Mouse (Mus musculus) common myeloid progenitor, adult 5-6 weeks (primary cell): ENCODE data around the gene Fxyd6. TPM values are rescaled to one million over a fixed set of nuclear protein-coding genes. Genes with fewer than 3 reads are reported as not detected.
A peak's percentile ranks its signal among the peaks of the same experiment; 100 is the strongest.

Source experiments
- ATAC-seq: replicated peaks from 2 replicates; pipeline ENCODE4 v1.8.0; 2016; ENCODE audit warnings: low read depth, mild to moderate bottlenecking, moderate TSS enrichment, inconsistent platforms; ENCODE audit not compliant: poor library complexity, severe bottlenecking
- total RNA-seq: library from RNA; stranded (forward); fragments of 200-1000, 187-1606 nt; gene quantifications from 2 replicates; pipeline ENCODE4 v1.2.3, GENCODE M21; 2017

The Fxyd6 gene
- total RNA-seq, result not detected in 2 replicates

DNA sequence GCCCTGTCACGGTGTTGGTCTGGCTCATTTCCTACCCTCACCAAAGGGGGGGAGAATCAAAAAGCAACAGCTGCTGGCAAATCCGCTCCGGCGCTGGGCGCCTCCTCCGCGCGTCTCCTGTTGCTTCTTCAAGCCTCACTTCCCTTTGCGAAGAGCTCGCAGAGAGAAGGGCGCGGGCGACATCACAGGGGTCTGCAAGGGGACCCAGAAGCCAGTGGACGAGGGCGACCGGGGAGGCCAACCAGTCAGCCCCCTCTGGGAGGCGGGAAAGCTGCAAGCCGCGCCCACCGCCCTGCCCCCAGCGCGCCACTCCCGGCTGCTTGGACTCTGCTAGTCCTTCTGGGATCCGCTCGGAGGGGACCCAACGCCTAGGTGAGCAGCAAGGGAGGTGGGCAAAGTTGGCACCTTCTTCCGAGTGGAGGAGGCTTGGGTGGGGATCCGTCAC, at the start of gene Fxyd6:
Gene Fxyd6, plus strand, starts transcription at position 69 of the 445 bp plus-strand sequence.
- 0 out of 2 replicates have a peak, but pooled peaks have one; percentile 29 for ATAC-seq

DNA sequence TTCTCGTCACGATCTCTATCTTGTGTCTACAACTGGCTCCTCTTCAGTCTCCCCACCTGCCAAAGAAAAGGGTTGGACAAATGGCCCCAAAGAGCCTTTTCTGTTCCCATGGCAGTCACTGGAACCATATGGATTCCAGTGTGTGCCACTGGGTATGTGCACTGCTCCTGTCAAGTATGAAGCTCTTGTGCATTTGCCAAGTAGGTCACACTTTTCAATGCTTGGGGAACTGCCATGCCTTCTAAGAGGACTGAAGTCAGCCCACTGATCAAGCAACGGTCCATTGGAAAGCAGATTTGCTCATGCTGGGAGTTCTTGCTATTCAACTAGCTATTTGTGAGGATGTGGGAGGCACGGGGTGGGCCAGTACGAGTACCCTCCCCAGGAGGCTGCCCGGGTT, 48.5 kb upstream of the Fxyd6 start:
- ATAC-seq, result no peak

DNA sequence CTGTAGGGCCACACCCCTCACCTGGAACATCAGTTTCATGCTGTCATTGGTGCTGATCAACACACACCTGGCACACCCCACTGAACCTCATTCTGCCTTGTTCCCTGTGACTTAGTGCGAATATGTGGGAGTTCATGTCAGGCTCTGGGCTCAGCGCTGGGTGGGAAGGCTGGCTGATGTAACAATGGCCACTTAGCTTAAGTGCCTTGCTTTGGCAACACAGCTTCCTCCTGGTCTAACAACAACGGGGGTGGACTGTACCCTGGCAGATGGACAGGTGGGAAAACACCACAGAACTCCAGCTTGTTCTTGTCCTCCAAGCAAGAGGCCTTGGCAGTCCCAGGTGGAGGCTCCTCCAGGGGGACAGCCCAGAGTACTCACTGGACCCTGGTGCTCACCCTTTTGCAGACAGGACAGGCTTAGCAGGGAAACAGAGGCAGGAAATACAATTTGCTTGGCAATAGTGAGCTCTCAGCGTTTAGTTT, 48.0 kb upstream of the Fxyd6 start:
- ATAC-seq, result no peak

DNA sequence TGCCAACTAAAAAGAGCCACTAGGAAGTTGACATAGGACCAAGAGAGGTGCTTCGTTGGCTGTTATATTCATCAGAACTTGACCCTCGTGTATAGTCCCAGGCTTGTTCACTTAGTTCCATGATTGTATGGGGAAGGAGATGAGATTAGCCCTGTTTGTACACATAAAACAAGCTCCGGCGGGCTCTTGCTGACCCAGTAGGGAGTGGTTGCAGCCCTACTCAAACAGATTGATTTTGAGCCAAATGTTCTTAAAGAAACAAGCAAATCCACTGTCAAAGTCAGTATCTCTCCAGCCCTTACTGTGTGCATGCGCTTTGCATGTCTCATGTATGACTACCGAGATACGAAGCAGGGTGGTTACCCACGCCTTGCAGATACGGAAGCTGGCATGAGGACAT, 43.6 kb upstream of the Fxyd6 start:
- no peak for ATAC-seq

DNA sequence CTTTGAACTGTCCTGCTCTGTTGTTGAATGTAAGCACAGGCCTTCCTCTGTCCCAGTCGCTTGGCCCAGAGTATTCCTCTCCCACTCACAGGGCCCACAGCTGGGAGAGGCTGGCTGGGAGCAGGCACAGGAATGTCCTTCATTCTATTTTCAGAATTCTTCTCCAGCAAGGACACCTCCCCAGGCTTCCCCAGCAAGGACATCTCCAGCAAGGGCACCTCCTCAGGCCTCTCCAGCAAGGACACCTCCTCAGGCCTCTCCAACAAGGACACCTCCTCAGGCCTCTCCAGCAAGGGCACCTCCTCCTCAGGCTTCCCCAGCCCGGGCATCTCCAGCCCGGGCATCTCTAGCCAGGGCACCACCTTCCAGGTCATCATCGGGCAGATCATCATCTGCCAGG, 41.7 kb upstream of the Fxyd6 start:
- no peak for ATAC-seq

DNA sequence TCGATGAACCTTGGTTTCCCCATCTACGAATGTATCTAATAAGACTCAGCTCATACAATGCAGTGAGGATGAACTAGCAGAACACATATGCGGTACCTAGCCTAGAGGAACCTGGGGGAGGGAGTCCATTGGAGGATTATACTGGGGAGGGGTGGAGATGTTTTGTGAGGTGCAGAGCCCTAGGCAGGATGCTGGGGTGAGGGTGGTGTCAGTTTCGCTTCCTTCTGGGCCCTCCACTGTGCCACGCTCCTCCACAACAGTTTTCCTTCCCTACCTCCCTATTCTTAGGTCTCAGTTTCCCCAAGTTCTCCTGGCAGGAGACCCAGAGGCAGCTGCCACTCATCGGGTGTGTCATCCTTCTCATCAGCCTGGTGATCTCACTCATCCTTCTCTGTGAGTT, 40.4 kb upstream of the Fxyd6 start:
- 0 out of 2 replicates have a peak, but pooled peaks have one; percentile 39 for ATAC-seq

DNA sequence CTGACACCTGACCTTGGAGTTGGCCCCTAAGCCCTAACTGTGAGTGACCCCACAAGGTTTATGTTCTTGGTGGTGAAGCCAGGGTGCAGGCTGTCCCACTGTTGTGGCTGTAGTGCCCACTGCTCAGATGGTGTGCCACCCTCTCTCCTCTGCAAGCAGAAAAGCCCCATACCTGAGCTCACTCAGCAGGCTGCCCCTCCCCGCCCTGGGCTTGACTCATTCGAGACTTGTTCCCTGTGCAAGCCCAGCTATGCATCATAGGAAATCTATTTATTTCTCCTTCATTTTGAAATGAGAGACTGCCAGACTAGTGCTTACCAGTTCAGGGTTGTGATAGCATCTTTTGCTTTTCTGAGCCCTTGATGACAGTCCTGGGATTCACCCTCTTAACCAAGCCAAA, 32.6 kb upstream of the Fxyd6 start:
- ATAC-seq, result no peak

DNA sequence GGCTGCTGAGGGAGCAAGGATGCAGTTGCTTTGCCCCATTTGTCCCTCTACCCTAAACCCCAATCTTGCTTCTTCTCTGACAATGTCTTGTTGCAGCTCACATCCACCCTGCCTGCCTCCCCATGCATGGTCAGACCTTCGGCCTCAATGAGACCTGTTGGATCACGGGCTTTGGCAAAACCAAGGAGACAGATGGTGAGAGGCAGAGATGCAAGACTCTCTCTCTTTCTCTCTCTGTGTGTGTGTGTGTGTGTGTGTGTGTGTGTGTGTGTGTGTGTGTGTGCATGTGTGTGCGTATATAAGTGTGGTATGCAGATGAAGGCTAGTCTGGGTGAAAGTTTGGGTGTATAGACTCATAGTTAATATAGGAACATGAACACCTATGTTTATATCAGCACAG, 26.9 kb upstream of the Fxyd6 start:
- ATAC-seq, result no peak

DNA sequence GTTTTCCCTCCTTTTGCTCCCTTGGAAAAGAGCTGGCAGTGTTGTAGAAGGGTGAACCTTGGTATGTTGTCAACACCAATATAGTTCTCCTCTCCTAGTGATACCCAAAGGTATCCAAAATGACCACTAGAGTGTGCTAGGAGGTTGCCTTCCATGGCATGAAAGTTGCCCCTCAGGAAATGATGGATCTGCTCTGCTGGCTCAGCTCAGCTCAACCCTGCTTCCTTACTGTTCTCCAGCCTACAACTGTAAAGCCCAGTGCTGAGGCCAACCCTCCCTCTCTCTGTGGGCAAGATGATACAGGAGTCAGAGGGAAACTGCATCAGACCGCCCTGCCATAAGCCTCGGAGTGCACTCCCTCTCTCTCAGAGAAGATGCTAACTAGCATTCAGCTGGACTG, 24.5 kb upstream of the Fxyd6 start:
- no peak; the same call in 1 of the 2 replicates for ATAC-seq

DNA sequence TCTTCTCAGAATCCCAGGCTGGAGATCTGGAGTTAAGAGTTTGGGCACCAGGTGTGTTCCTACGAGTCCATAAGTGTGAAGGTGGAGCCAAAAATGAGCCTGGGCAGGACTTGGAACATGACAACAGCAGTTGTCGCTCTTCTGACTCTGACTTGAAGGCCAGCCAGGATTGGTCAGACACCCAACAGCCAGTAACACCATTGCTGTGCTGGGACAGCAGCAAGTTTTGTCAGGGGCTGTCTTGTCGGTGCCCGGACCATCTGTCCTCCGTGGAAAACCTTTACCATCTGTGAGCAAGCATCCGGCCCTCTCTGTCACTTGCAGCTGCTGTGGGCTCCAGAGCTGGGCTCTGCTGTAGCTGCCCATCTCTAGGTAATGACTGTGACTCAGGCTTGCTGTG, 23.7 kb upstream of the Fxyd6 start:
- ATAC-seq, result no peak

DNA sequence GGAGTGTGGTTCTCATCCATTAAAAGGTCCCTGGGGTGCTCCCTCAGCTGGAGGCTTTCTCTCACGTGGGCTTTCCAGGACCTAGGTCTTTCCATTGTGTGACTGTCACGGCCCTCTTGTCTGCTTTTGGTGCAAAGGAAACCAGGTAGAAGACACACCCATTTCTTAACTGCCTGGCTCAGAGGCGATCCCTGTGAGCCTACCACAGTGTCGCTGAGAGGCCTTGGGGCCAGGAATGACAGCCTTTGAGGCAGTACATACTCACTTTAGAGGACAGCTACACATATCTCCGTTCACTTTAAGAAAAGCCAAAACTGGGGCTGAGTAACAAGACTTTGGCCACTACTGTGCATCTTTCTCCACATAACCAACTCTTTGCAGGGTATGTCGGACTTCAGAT, 21.4 kb upstream of the Fxyd6 start:
- ATAC-seq, result no peak

DNA sequence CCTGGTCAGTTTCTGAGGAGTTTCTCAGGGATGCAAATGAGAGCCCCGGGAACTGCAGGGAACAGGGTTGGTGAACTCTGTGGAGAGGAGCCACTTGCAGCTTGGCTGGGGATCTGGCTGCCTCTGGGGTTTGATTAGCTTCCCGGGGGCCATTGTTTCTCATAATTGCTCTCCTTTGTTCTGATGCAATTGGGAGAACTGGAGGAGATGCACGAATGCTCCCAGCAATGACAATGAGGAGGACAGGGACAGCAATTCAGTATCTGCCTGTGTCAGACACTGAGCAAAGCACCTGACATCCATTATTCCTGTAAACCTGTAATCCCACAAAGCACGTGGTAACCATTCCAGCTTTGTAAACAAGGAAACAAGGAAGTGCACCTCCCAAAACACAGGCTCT, 20.8 kb upstream of the Fxyd6 start:
- no peak for ATAC-seq

DNA sequence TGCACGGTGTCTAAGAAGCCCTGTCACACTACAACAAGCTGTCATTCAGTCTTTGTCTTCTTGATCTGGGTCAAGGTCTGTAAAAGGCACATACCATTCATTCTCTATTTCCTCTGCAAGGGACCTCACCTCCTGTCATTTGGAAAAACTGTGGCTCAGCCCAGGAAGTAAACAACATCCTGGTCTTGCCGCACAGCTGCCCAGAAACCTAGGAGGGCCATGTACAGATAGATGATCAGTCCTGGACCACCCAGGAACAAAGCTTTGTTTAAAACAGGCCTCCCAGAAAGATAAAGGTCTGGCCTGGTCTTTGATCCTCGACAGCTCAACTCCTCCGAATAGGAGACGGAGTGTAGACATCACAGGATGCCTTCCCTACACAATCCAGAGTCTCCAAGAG, 20.1 kb upstream of the Fxyd6 start:
- ATAC-seq, result no peak

DNA sequence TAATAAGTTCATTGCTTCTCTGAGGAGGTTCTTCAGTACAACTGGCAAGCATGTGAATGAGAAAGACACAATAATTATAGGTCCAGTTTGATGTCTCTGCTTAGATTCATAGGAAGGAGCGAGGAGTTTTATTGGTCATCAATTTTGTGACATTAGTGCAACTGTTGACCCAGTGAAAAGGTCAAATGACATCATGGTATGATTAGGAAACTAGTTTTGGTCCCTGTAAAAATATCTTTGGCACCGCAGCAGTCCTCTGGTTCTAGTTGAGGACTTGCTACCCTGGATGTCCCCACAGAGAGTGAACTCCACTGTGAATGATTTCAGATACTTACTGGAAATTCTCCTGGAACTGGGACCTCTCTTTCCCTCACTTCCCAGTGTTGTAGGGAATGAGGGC, 14.8 kb upstream of the Fxyd6 start:
- ATAC-seq, result no peak

DNA sequence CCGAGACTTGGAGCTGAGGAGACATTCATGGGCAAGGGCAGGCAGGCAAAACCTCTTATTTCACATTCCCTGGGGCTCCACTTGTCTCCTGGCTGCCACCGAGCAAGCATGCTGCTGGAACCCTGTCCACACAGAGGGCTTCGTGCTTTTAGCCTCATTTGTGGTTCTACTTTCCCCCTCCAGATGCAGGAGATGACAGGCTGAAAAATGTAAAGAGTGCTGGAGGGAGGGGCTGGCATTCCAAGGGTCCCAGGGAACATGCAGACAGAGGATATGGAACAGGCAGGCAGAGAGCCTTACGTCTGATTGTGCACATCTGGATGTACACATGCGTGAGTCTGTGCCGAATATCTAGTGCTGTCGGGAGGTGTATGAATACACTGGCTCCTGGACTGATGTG, 11.6 kb upstream of the Fxyd6 start:
- no peak for ATAC-seq

DNA sequence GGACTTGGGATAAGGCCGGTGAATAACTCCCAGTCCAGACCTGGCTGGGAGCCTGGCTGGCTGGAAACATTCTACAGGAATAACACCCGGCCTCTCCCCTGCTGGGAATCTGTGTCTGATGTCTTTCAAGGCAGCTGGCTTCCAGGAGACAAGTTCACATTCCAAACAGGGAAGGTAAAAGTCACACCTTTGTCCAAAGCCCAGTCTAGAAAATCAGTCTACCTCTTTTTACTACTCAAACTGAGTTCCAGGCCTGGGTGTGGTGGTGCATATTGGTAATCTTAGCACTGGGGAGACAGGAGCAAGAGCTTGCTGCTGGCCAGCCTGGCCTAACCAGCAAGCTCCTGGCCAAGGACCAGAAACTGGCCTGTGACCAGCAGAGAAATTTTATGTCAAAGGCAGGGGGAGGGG, 7.9 kb upstream of the Fxyd6 start:
- ATAC-seq, result no peak

DNA sequence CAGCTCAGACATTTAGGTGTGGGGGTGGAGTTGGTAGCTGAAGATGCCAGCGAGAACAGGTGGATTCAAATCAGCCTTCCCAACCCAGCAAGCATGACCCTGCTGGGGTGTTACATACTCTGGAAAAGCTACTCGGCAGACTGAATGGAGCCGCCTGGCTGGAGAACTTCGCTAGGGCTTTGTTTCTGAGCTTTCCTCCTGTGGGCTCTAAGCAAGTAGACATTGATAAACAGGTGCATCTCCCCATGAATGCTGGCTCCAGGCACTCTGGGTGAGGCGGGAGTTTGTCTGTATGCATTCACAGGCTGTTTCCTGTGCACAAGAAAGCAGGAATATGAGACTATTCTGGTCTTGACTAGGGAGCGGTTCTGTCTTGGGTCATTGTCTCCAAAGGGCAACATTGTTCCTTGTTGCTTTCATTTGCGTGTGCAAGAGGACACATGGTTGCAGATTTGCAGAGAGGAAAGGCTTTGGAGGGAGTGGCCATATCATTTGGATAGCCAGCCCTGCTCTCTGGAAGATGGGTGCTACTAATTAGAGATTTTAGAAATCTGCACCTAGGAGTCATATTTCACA, 6.3 kb upstream of the Fxyd6 start:
- ATAC-seq, result no peak

DNA sequence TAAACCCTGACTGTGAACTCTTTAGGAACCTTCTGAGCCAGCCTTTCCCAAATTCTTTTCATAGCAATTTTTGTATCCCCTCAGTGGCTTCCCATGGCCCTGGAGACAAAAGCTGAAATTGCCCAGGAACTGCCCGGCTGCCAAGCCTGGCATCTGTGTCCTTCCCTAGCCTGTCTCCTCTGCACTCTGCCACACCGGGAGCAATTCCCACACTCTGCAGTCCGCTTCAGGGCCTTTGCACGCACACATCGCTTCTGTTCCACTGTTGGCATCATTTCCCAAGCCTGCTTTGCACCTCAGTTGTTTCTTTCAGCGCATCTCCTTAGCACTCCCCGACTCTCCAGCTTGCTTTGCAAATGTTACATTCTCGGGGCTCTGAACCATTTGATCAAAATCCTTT, 2.3 kb upstream of the Fxyd6 start:
- no peak for ATAC-seq

DNA sequence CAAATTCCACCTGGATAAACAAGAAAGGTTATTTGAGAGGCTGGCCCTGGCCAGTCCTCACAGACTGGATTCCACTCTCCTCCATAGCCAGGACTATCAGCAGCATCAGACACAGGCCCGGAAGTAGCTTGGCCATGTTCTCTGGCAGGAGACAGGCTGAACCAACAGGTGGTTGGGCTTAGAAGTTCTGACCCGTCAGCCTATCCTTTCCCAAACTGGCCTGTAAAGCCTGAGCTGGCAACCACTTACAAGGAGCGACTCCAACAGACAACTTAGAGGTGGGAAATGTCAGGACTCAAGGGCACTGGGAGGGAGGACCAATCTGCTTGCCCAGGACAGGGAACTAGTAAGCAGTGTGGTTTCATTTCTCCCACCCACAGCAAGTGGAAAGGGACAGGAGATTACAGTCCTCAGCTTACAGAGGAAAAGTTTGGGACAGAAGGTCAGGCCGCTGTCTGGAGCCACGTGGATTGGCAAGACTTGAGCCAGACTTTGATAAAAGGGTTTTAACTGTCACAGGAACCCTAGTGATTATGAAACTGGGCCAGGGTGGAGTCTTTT, 1.6 kb upstream of the Fxyd6 start:
- no peak for ATAC-seq

DNA sequence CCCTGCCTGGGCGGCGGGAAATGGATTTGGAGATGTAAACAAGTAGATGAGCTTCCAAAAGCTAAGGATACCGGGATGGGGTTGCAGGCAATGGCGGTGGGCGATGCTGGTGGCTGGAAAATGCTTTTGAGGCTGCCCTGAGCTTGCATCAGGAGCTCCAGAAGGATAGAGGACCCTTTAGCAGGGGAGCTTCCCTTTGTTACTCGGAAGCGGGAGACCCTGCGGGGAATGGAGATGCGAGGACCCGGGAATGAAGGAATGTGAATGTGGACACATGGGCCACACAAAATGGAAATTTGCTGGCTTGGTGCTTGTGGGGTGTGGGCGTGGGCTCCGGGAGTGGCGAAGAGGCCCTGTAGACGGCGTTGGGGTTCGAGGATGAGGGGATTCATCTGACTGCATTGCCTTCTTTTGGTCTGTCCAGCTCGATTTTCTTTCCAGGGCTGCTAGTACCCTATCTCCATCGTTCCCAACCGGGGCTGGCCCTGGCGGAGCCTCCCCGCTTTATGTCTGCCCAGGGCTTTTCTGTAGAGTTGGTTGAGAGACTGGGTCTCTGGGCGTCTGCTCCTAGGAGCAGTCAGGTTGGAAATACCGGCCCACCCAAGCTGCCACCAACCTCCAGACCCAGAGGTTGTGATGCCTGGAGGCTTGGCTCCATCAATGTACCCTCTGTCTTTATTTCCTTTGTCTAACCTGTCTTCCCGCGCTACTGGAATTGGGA, 791 bp downstream of the Fxyd6 start:
- ATAC-seq, result no peak

DNA sequence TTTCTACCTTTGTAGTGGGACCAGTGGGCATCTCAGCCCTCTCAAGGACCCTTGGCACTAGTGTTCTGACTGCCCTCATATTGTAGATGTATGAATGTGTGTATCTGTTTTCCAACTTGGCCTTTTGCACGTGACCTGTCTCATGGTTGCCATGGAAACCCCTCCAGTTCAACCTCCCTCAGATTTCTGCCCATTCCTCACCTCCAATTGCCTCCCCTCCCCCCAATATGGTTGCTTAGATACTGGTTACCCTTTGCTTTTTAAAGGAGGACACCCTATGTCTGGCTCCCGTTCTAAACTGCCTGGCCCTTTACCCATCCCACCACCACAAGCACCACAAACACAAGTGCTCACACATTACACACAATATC, 1.3 kb downstream of the Fxyd6 start:
- no peak for ATAC-seq

DNA sequence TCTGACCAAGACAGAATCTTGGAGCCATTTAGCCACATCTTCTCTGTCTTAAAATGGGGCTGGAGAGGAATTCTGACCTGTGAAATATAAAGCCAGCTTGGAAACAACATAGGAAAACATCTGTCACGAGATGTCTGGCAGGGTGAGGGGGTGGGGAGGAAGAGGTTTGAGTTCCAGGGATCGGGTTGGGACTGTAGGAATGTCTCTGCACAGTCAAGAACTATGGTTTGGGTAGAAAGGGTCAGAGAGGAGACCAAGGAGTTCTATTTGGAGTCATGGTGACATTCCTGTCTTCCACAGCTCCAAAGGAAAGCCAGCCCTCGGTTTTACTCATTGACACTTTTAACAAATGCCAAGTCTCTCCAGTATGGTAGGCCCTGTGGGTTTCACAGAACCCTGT, 3.9 kb downstream of the Fxyd6 start:
- ATAC-seq, result no peak
